Mouse (Mus musculus): Measurements from ENCODE around the gene Slc35e3.
A peak's percentile ranks its signal among the peaks of the same experiment; 100 is the strongest.

DNA sequence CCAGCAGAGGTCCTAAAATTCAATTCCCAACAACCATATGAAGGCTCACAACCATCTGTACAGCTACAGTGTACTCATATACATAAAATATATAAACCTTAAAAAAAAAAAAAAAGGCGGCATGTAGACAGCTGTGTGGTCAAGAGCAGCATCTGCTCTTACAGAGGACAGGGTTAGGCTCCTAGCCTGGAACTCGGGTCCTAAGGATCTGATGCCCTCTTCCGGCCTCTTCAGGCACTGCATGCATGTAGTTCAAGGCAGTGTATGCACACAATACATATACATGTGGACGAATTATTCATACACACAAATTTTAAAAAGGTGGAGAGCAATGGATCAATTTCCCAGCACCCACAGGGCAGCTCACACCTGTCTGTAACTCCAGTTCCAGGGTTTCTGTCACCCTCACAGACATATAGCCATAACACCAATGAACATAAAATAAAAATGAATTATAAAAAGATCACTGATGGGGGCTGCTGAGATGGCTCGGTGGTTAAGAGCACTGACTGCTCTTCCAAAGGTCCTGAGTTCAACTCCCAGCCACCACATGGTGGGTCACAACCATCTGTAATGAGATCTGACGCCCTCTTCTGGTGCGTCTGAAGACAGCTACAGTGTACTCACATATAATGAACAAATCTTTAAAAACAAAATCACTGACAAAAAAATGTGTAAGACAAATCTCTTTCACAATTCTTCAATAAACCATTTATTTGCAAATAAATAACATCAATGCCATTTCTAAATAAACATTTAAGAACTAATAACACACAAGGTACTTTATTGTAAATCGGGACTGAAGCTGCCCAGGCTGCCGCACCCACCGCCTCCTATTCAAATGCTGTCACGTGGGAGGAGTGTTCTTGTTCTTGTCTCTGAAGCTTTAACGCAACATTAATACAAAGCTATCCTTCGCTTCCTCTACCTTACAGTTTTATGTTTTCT lies 57.7 kb downstream of the Slc35e3 start:
- TF ChIP-seq CTCF (IDR thresholded peaks at IDR 0.05; ENCODE audit: low read depth) (peak; percentile 67), EP300 (IDR thresholded peaks at IDR 0.05; ENCODE audit: low read depth) (no peak)
